Mouse (Mus musculus) bone marrow macrophage, adult 2 months (primary cell): ENCODE measurements at regions not wholly inside any gene's neighbourhood (a gene's known extent, or its start where the extent isn't known, plus 50 kb on each side); places are given as distances from the start of the nearest gene placed in this dataset.

Source experiments
- H3K27ac ChIP-seq: 2 replicates; pipeline ENCODE4 v1.5.1; 2012; ENCODE audit warnings: low read depth, low read length; ENCODE audit not compliant: insufficient read depth
- H3K4me1 ChIP-seq: 2 replicates; pipeline ENCODE4 v1.6.1; 2012; ENCODE audit warnings: low read length; ENCODE audit not compliant: control insufficient read depth, insufficient read depth
- H3K4me3 ChIP-seq: 2 replicates; pipeline ENCODE4 v1.5.1; 2012; ENCODE audit warnings: mild to moderate bottlenecking, low read length, moderate library complexity; ENCODE audit not compliant: insufficient read depth
- CTCF ChIP-seq: IDR thresholded peaks from 2 replicates; pipeline ENCODE4 v1.5.1; 2012; ENCODE audit warnings: low read depth, mild to moderate bottlenecking, low read length, moderate library complexity
- POLR2A ChIP-seq: IDR thresholded peaks from 2 replicates; pipeline ENCODE4 v1.6.1; 2012; ENCODE audit warnings: mild to moderate bottlenecking, low read depth, low read length, borderline replicate concordance

- TF ChIP-seq CTCF (no peak), POLR2A (no peak)
- Histone ChIP-seq H3K4me3 (no peak overlapping the region), H3K27ac (no peak overlapping the region), H3K4me1 (no peaks in the 10 kb centered on the region)
Observed at GRCm38 (mm10) chr16:86536479-86536878, 634.9 kb upstream of the Adamts5 start.

DNA sequence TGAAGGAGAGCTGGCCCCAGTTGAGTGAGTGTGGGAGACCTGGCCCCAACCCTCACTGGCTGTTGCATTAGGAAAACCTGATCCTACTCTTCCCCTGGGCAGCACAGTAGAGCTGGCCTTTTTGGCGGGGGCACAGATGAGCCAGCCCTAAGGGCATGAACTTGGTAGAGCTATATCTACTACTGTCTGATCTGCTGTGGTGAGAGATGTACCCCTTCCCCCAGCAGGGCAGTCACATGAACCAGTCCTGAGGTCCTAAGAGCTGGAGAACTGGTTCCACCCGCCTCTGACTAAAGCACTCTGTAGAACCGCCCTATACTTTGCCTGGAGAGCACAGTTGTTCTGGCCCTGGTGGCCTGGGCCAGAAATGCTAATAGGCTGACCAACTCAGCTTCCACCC is 622.5 kb upstream of the Adamts5 start:
- no peaks in the 10 kb centered on the region for H3K4me1 ChIP-seq
- TF ChIP-seq POLR2A = no peak
- no peak for TF ChIP-seq CTCF
- H3K4me3 ChIP-seq = no peak overlapping the region
- no peak overlapping the region for H3K27ac ChIP-seq

- Histone ChIP-seq H3K4me3 (no peak overlapping the region), H3K27ac (no peak overlapping the region), H3K4me1 (no peaks in the 10 kb centered on the region)
- TF ChIP-seq POLR2A (no peak), CTCF (no peak)
Observed at GRCm38 (mm10) chr16:86516935-86517334, 615.3 kb upstream of the Adamts5 start.

DNA sequence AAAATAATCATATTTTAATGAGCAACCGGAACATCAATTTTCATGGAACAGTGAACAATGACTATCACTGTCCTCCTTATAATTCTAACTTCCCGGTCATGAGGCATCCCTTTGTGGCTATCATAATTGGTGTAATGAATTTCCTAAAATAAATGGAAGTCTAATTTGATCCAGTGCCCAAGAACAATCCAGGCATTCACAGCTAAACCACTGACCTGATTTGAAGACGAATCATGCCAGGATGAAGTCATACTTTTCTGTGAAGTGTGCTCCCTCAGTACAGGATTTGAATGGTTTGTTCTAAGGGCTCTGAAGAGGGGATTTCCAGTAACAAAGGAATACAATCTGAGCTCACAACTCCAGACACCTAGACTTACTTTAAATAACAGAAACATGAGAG is 614.5 kb upstream of the Adamts5 start:
- no peaks in the 10 kb centered on the region for H3K4me1 ChIP-seq
- H3K27ac ChIP-seq = no peak overlapping the region
- no peak overlapping the region for H3K4me3 ChIP-seq
- no peak for TF ChIP-seq POLR2A
- no peak for TF ChIP-seq CTCF

- H3K4me3 ChIP-seq = no peak overlapping the region
- TF ChIP-seq CTCF (no peak), POLR2A (no peak)
- H3K4me1 ChIP-seq = no peaks in the 10 kb centered on the region
- no peak overlapping the region for H3K27ac ChIP-seq
Observed at GRCm38 (mm10) chr16:86501074-86501952, 599.7 kb upstream of the Adamts5 start.

- no peak for TF ChIP-seq POLR2A
- no peak for TF ChIP-seq CTCF
- H3K27ac ChIP-seq = no peak overlapping the region
- no peak overlapping the region for H3K4me3 ChIP-seq
- H3K4me1 ChIP-seq = no peaks in the 10 kb centered on the region
Observed at GRCm38 (mm10) chr16:86475145-86475544, 573.5 kb upstream of the Adamts5 start.

GRCm38 (mm10) chr16:86473059-86473740 is 571.6 kb upstream of the Adamts5 start:
- Histone ChIP-seq H3K27ac (no peak overlapping the region), H3K4me3 (no peak overlapping the region), H3K4me1 (no peaks in the 10 kb centered on the region)
- TF ChIP-seq POLR2A (no peak), CTCF (no peak)

GRCm38 (mm10) chr16:86461073-86461472 is 559.4 kb upstream of the Adamts5 start:
- Histone ChIP-seq H3K4me3 (no peak overlapping the region), H3K27ac (no peak overlapping the region), H3K4me1 (no peaks in the 10 kb centered on the region)
- TF ChIP-seq POLR2A = no peak
- no peak for TF ChIP-seq CTCF

- Histone ChIP-seq H3K4me1 (no peaks in the 10 kb centered on the region), H3K4me3 (no peak overlapping the region), H3K27ac (no peak overlapping the region)
- no peak for TF ChIP-seq POLR2A
- no peak for TF ChIP-seq CTCF
Observed at GRCm38 (mm10) chr16:86456649-86457048, 555.0 kb upstream of the Adamts5 start.

DNA sequence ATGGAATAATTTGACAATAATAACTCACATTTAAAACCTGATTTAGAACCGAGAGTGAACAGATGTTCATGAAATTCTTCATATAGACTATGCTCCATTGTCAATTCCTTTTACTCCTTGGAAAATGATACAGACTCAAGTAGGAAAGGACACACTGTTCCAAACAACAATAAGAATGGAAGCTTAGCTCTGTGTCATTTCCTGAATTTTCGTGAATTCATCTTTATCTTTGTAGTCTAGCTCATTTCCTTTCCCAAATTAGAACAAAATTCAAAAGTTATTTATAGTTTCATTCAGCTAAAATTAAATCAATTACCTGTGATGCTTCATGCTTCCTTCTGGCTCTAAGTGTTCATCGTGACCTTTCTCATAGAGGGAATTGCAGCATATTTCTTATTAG is 553.2 kb upstream of the Adamts5 start:
- H3K4me1 ChIP-seq = no peaks in the 10 kb centered on the region
- TF ChIP-seq CTCF = no peak
- TF ChIP-seq POLR2A = no peak
- no peak overlapping the region for H3K4me3 ChIP-seq
- H3K27ac ChIP-seq = no peak overlapping the region

- no peak overlapping the region for H3K4me3 ChIP-seq
- H3K27ac ChIP-seq = no peak overlapping the region
- no peaks in the 10 kb centered on the region for H3K4me1 ChIP-seq
- no peak for TF ChIP-seq CTCF
- TF ChIP-seq POLR2A = no peak
Observed at GRCm38 (mm10) chr16:86454031-86454430, 552.4 kb upstream of the Adamts5 start.
